Mouse (Mus musculus) ES-E14 (cell line): ENCODE data around the gene Ttc13.

Experiments used
- MAFK ChIP-seq: IDR thresholded peaks from 2 replicates; pipeline ENCODE4 v1.6.1; 2014; ENCODE audit warnings: mild to moderate bottlenecking, low read depth, low read length, inconsistent platforms; ENCODE audit not compliant: insufficient read depth
- ZC3H11A ChIP-seq: IDR thresholded peaks from 2 replicates; pipeline ENCODE4 v1.6.1; 2012; ENCODE audit warnings: low read depth, mild to moderate bottlenecking, inconsistent platforms, low read length, borderline replicate concordance

DNA sequence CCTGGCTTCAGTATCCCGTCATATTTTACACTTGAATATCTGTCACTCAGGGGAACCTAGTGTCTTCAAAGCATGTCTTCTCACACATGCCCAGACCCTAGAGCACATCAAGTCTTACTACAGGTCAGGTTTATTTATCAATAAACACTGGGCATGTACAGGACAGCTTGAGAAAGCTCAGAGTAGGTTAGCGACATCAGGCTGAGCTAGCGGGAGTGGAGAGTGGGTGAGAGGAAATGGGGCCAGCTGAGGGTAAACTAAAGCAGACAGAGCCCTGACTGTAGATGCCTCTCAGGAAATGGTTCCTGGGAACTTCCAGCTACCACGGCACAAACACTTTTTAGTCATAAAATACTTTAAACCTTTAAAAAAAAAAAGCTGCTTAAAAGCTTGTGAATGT is 18.3 kb downstream of the Ttc13 start:
- no peak for TF ChIP-seq MAFK
- no peak for TF ChIP-seq ZC3H11A
